Mouse (Mus musculus) embryonic stem cell, embryonic (primary cell): ENCODE results near the gene Cd248.

ENCODE experiments used
- CTCF ChIA-PET, 4 experiments: fragments of 300-600 bp in 2 of 4; fragments of 350-600 bp in 2 of 4; sonication (Branson Sonifier 250); formaldehyde crosslinking; loops; one replicate each; lab custom pipeline; 2022; ENCODE audit warnings: inconsistent platforms in 2 of 4; lab: Charles Lee
- POLR2A ChIA-PET, 4 experiments: fragments of 300-600 bp in 2 of 4; fragments of 350-600 bp in 2 of 4; sonication (Branson Sonifier 250); formaldehyde crosslinking; loops; one replicate each; lab custom pipeline; 2022; ENCODE audit warnings: antibody characterized with exemption in 4 of 4, inconsistent platforms in 1 of 4; lab: Charles Lee

Gene Cd248

GRCm38 (mm10) chr19:5095887-5096474 lies 28.1 kb downstream of the Cd248 start:
- ChIA-PET POLR2A (interaction anchor here (0.6 to 4.6 kb wide), 21 partner anchors 8 to 399 kb away, joined by 3 to 29 read pairs (median 4); partner anchors contain the start of genes Klc2 (in 2 of the 4), Rab1b (in 2 of the 4) and Yif1a (in 1 of the 4)), CTCF (interaction anchor here in 2 of 4 experiments (0.5 to 1.6 kb wide), 9 partner anchors 8 to 536 kb away, joined by 3 to 6 read pairs (median 4); partner anchors contain the start of genes Klc2 (in 1 of the 2) and Yif1a (in 1 of the 2))

GRCm38 (mm10) chr19:5097521-5098362 lies 29.9 kb downstream of the Cd248 start:
- POLR2A ChIA-PET: interaction anchor here in 3 of 4 experiments (0.6 to 2.0 kb wide), 12 partner anchors 9 to 587 kb away, joined by 3 to 7 read pairs (median 4); partner anchors contain the start of genes Yif1a (in 2 of the 3) and Rab1b (in 1 of the 3)
- CTCF ChIA-PET: interaction anchor here in 2 of 4 experiments (0.6 to 1.5 kb wide), 3 partner anchors 9 to 20 kb away, joined by 3 to 5 read pairs (median 3); partner anchors contain the start of gene Yif1a (in 1 of the 2)

GRCm38 (mm10) chr19:5098363-5099143 lies 30.7 kb downstream of the Cd248 start, which contains the start of gene Cnih2:
Gene Cnih2 (minus strand): TSS chr19:5098521.
- ChIA-PET POLR2A (interaction anchor here in 3 of 4 experiments (0.5 to 1.7 kb wide), 11 partner anchors 10 to 359 kb away, joined by 3 to 7 read pairs (median 4); partner anchors contain the start of genes Klc2 (in 1 of the 3), Tmem151a (in 1 of the 3) and Yif1a (in 1 of the 3)), CTCF (interaction anchor here in 1 of 4 experiments (1.0 to 1.3 kb wide), 3 partner anchors 18 to 44 kb away, joined by 3 to 4 read pairs (median 4); no protein-coding TSS in a partner anchor)

GRCm38 (mm10) chr19:5106074-5106473 lies 38.2 kb downstream of the Cd248 start:
- ChIA-PET CTCF (interaction anchor here in 2 of 4 experiments (1.0 to 4.2 kb wide), 5 partner anchors 12 to 56 kb away, joined by 3 to 45 read pairs (median 5); partner anchors contain the start of genes Klc2 (in 1 of the 2), Rin1 (in 1 of the 2) and Yif1a (in 1 of the 2)), POLR2A (interaction anchor here in 3 of 4 experiments (0.6 to 5.4 kb wide), 17 partner anchors 9 to 1260 kb away, joined by 3 to 29 read pairs (median 4); partner anchors contain the start of genes Klc2 (in 2 of the 3) and Yif1a (in 2 of the 3))

GRCm38 (mm10) chr19:5106731-5107191 lies 38.9 kb downstream of the Cd248 start, which contains the start of gene Rab1b:
Gene Rab1b (minus strand): TSS chr19:5107072.
- ChIA-PET CTCF (interaction anchor here (0.7 to 4.2 kb wide), 8 partner anchors 11 to 346 kb away, joined by 3 to 45 read pairs (median 4); partner anchors contain the start of genes Cd248 (in 1 of the 4), Klc2 (in 1 of the 4), Rin1 (in 1 of the 4) and Yif1a (in 1 of the 4)), POLR2A (interaction anchor here in 3 of 4 experiments (0.6 to 5.4 kb wide), 17 partner anchors 10 to 188 kb away, joined by 3 to 29 read pairs (median 5); partner anchors contain the start of genes Yif1a (in 3 of the 3), Klc2 (in 2 of the 3), Rin1 (in 1 of the 3) and Sf3b2 (in 1 of the 3))

- CTCF ChIA-PET: interaction anchor here (0.6 to 4.2 kb wide), 37 partner anchors 9 to 349 kb away, joined by 3 to 45 read pairs (median 4); partner anchors contain the start of genes Cd248 (in 3 of the 4), Klc2 (in 2 of the 4), Rin1 (in 2 of the 4) and Yif1a (in 2 of the 4)
- POLR2A ChIA-PET: interaction anchor here in 3 of 4 experiments (0.5 to 5.4 kb wide), 32 partner anchors 9 to 1874 kb away, joined by 3 to 29 read pairs (median 5); partner anchors contain the start of genes Klc2 (in 3 of the 3), Yif1a (in 3 of the 3), Rin1 (in 2 of the 3) and Cfl1 (in 1 of the 3)
Measured at GRCm38 (mm10) chr19:5107556-5108270, 39.8 kb downstream of the Cd248 start.

GRCm38 (mm10) chr19:5108271-5108575 lies 40.3 kb downstream of the Cd248 start:
- ChIA-PET CTCF (interaction anchor here (0.6 to 4.2 kb wide), 39 partner anchors 8 to 402 kb away, joined by 3 to 45 read pairs (median 3); partner anchors contain the start of genes Cd248 (in 2 of the 4), Klc2 (in 2 of the 4), Rin1 (in 2 of the 4) and Yif1a (in 2 of the 4)), POLR2A (interaction anchor here (0.5 to 5.4 kb wide), 30 partner anchors 8 to 1873 kb away, joined by 3 to 29 read pairs (median 4); partner anchors contain the start of genes Klc2 (in 3 of the 4), Yif1a (in 3 of the 4), Cnih2 (in 2 of the 4) and Rin1 (in 2 of the 4))

GRCm38 (mm10) chr19:5108702-5109101 lies 40.8 kb downstream of the Cd248 start:
- ChIA-PET CTCF (interaction anchor here (0.5 to 4.2 kb wide), 41 partner anchors 8 to 403 kb away, joined by 3 to 45 read pairs (median 4); partner anchors contain the start of genes Cd248 (in 2 of the 4), Klc2 (in 2 of the 4), Rin1 (in 2 of the 4) and Yif1a (in 2 of the 4)), POLR2A (interaction anchor here (0.7 to 5.4 kb wide), 28 partner anchors 8 to 381 kb away, joined by 3 to 29 read pairs (median 4); partner anchors contain the start of genes Klc2 (in 3 of the 4), Cnih2 (in 2 of the 4), Rin1 (in 2 of the 4) and Yif1a (in 2 of the 4))

GRCm38 (mm10) chr19:5109659-5110453 lies 42.0 kb downstream of the Cd248 start:
- ChIA-PET CTCF (interaction anchor here (0.5 to 4.2 kb wide), 16 partner anchors 8 to 504 kb away, joined by 3 to 45 read pairs (median 4); partner anchors contain the start of genes Klc2 (in 2 of the 4) and Yif1a (in 1 of the 4)), POLR2A (interaction anchor here (0.5 to 5.4 kb wide), 7 partner anchors 8 to 42 kb away, joined by 3 to 29 read pairs (median 5); partner anchors contain the start of genes Yif1a (in 2 of the 4), Cd248 (in 1 of the 4), Cnih2 (in 1 of the 4) and Klc2 (in 1 of the 4))

- ChIA-PET POLR2A (interaction anchor here in 1 of 4 experiments (0.7 to 1.7 kb wide), 4 partner anchors 16 to 35 kb away, joined by 3 to 4 read pairs (median 3); partner anchors contain the start of gene Yif1a), CTCF (interaction anchor here in 1 of 4 experiments (0.7 kb wide), 1 partner anchor 26 kb away, joined by 4 read pairs; no protein-coding TSS in a partner anchor)
Measured at GRCm38 (mm10) chr19:5113783-5114182, 45.9 kb downstream of the Cd248 start.

- POLR2A ChIA-PET: interaction anchor here (0.6 to 2.1 kb wide), 54 partner anchors 8 to 608 kb away, joined by 3 to 20 read pairs (median 4); partner anchors contain the start of genes AI837181 (in 2 of the 4), Drap1 (in 2 of the 4), Rab1b (in 2 of the 4) and Yif1a (in 2 of the 4)
Measured at GRCm38 (mm10) chr19:5117494-5118383, 49.9 kb downstream of the Cd248 start.

GRCm38 (mm10) chr19:5118384-5118698 lies 50.5 kb downstream of the Cd248 start, which contains the start of gene Klc2:
Gene Klc2 (minus strand): TSS chr19:5118560.
- ChIA-PET CTCF (interaction anchor here (0.6 to 2.9 kb wide), 29 partner anchors 8 to 911 kb away, joined by 3 to 45 read pairs (median 4); partner anchors contain the start of genes Mus81 (in 1 of the 4), Rab1b (in 1 of the 4), Rce1 (in 1 of the 4) and Rin1 (in 1 of the 4)), POLR2A (interaction anchor here (0.6 to 2.1 kb wide), 42 partner anchors 8 to 609 kb away, joined by 3 to 20 read pairs (median 4); partner anchors contain the start of genes Rab1b (in 2 of the 4), AC124502.3 (in 1 of the 4), AI837181 (in 1 of the 4) and B4gat1 (in 1 of the 4))

More at GRCm38 (mm10) chr19:5117494-5118383, 49.9 kb downstream of the Cd248 start:
- CTCF ChIA-PET: interaction anchor here (0.5 to 2.9 kb wide), 39 partner anchors 8 to 910 kb away, joined by 3 to 45 read pairs (median 4); partner anchors contain the start of genes Cd248 (in 1 of the 4), Mus81 (in 1 of the 4), Rab1b (in 1 of the 4) and Rce1 (in 1 of the 4)
